Mouse (Mus musculus) heart, embryonic 11.5 days (tissue): ENCODE results near the gene Prr14. TPM values are rescaled to one million over a fixed set of nuclear protein-coding genes. Genes with fewer than 3 reads are reported as not detected.
A peak's percentile ranks its signal among the peaks of the same experiment; 100 is the strongest.
"Not testable (repeated sequence)": the region's sequence is repeated elsewhere in the genome, so short reads cannot be mapped to it uniquely, and the experiment has no call there.

Source experiments
- ATAC-seq: fragments of 200-750 bp; cut with Nextera tagmentation; replicated peaks from 2 replicates; pipeline ENCODE4 v1.8.0; 2017; ENCODE audit warnings: moderate library complexity; ENCODE audit not compliant: insufficient number of reproducible peaks, low FRiP score, low TSS enrichment
- H3K27ac ChIP-seq: fragments of 300-500 bp; sonication (generic); 2 replicates; pipeline ENCODE4 v1.5.1; 2014; ENCODE audit warnings: mild to moderate bottlenecking, low read depth, low read length
- H3K27me3 ChIP-seq: fragments of 300-500 bp; sonication (generic); 2 replicates; pipeline ENCODE4 v1.6.1; 2014; ENCODE audit warnings: mild to moderate bottlenecking, low read length, mixed read lengths; ENCODE audit not compliant: control insufficient read depth, insufficient read depth
- H3K36me3 ChIP-seq: fragments of 300-500 bp; sonication (generic); 2 replicates; pipeline ENCODE4 v1.6.1; 2014; ENCODE audit warnings: mild to moderate bottlenecking, low read length, moderate library complexity, mixed read lengths; ENCODE audit not compliant: control insufficient read depth, insufficient read depth
- H3K4me1 ChIP-seq: fragments of 300-500 bp; sonication (generic); 2 replicates; pipeline ENCODE4 v1.6.1; 2014; ENCODE audit warnings: low read length; ENCODE audit not compliant: control insufficient read depth, insufficient read depth
- H3K4me2 ChIP-seq: fragments of 300-500 bp; sonication (generic); 2 replicates; pipeline ENCODE4 v1.6.1; 2014; ENCODE audit warnings: mild to moderate bottlenecking, moderate library complexity
- H3K4me3 ChIP-seq: fragments of 300-500 bp; sonication (generic); 2 replicates; pipeline ENCODE4 v1.5.1; 2014; ENCODE audit warnings: low read depth, low read length
- H3K9ac ChIP-seq: fragments of 300-500 bp; sonication (generic); 2 replicates; pipeline ENCODE4 v1.6.1; 2014; ENCODE audit warnings: mild to moderate bottlenecking, low read depth, low read length, moderate library complexity
- H3K9me3 ChIP-seq: fragments of 300-500 bp; sonication (generic); replicated peaks from 2 replicates; pipeline ENCODE4 v1.6.1; 2016; ENCODE audit warnings: low read length; ENCODE audit not compliant: control insufficient read depth
- WGBS: fragments of 180-500 bp; shearing (Covaris S2); extraction: QIAGEN DNeasy Blood & Tissue Kit; methylation state at CpG from one replicate; pipeline ENCODE4 v1.1.7; 2014; ENCODE audit not compliant: insufficient replicate concordance; 5-methylcytosine and 5-hydroxymethylcytosine counted together
- polyA plus RNA-seq: library from polyadenylated mRNA; unstranded; fragments of >200 nt; fragmentation: Nextera tagmentation; extraction: Ambion mirVana; gene quantifications from 2 replicates; pipeline ENCODE4 v1.2.1, GENCODE M21; 2014

Prr14 gene
- 39.7 and 41.1 TPM in 2 replicates for polyA plus RNA-seq

DNA sequence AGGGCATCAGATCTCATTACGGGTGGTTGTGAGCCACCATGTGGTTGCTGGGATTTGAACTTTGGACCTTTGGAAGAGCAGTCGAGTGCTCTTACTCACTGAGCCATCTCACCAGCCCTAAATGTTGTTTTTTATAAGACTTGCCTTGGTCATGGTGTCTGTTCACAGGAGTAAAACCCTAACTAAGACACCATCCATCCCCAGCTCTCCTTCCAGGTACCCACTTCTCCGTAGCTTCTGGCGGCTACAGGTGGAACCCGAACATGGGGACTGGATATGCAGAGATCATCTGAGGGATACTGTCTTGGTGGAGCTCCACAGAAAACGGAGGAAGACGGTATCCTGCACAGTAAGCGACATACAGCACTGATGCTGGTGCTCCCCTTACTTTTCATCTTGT, at the start of gene Prr14:
Prr14 (plus strand) TSS at position 301 of the 400 bp plus-strand sequence.
- not testable (repeated sequence) for H3K9me3 ChIP-seq, ATAC-seq, H3K4me2 ChIP-seq, H3K27me3 ChIP-seq, H3K4me1 ChIP-seq, H3K9ac ChIP-seq, H3K27ac ChIP-seq, H3K4me3 ChIP-seq
- 96% methylated on average over 8 of the region's 8 CpGs for WGBS
- peaks cover 27% of the 10 kb centered on the region for H3K36me3 ChIP-seq

GRCm38 (mm10) chr7:127411418-127411817, 48.0 kb upstream of the Prr14 start:
- Histone ChIP-seq H3K9ac (no peak overlapping the region), H3K27ac (no peak overlapping the region), H3K4me1 (no peaks in the 10 kb centered on the region), H3K4me2 (no peak overlapping the region), H3K4me3 (no peak overlapping the region), H3K9me3 (no peaks in the 10 kb centered on the region), H3K36me3 (no peaks in the 10 kb centered on the region), H3K27me3 (no peaks in the 10 kb centered on the region)
- no peak for ATAC-seq
- WGBS = 62% methylated on average over 2 of the region's 2 CpGs

DNA sequence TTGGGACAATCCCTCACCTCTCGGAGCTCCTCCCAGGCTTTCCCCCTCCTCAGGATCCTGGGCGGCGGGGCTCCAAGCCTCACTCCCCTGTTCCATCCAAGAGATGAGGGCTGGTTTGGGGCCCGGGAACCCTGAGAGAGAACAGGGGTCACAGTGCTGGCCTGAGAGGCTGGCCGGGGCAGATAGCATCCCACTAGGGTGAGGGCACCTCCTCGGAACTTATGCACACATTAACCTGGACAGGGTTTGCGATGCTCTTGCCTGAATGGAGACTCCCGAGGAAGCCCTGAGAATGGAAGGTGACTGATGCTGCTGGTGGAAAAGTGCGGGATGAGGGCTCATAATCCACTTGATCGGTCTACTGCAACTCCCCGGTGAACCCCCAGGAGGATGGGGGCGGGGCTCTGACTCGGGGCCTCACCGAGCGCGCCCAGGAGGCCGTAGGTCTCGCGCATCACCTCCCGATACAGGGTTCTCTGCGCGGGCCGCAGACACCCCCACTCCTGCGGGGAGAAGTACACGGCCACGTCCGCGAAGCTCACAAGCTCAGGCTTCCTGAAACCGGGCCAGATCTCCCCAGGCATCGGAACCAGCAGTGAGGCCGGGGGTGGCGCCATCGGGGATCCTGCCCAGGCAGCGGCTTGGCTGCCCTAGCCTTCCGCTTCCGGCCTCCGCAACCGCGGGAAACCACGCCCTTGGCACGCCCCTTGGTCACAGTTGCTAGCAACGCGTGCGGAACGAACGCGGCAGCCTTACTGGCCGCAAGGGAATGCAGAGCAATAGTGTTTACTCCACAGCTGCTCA, 37.8 kb upstream of the Prr14 start, which contains the start of gene Zfp688:
Zfp688 (minus strand) TSS at position 681 of the 804 bp plus-strand sequence.
- Histone ChIP-seq H3K4me1 (peaks cover 8% of the 10 kb centered on the region), H3K9ac (peak within 1 kb of the TSS; percentile 80), H3K27me3 (peaks cover 10% of the 10 kb centered on the region), H3K9me3 (no peaks in the 10 kb centered on the region), H3K27ac (peak within 1 kb of the TSS; percentile 57), H3K36me3 (no peaks in the 10 kb centered on the region), H3K4me3 (peak within 1 kb of the TSS; percentile 74), H3K4me2 (peak within 1 kb of the TSS; percentile 83)
- WGBS = under 1% methylated on average over 48 of the region's 48 CpGs
- ATAC-seq = peak; percentile 83

- ATAC-seq = no peak
- Histone ChIP-seq H3K9ac (peak overlapping the region; percentile 80), H3K27ac (no peak overlapping the region), H3K36me3 (no peaks in the 10 kb centered on the region), H3K4me1 (peaks cover 8% of the 10 kb centered on the region), H3K4me2 (peak overlapping the region; percentile 83), H3K4me3 (peak overlapping the region; percentile 74), H3K27me3 (peaks cover 10% of the 10 kb centered on the region), H3K9me3 (no peaks in the 10 kb centered on the region)
- under 1% methylated on average over 15 of the region's 15 CpGs for WGBS
These were observed 37.2 kb upstream of the Prr14 start for GRCm38 (mm10) chr7:127422247-127422646.

- Histone ChIP-seq H3K4me3 (no peak overlapping the region), H3K27ac (no peak overlapping the region), H3K36me3 (no peaks in the 10 kb centered on the region), H3K9me3 (no peaks in the 10 kb centered on the region), H3K4me1 (peaks cover 8% of the 10 kb centered on the region), H3K4me2 (no peak overlapping the region), H3K27me3 (peaks cover 10% of the 10 kb centered on the region), H3K9ac (no peak overlapping the region)
- 81% methylated on average over 3 of the region's 3 CpGs for WGBS
- ATAC-seq = no peak
These were observed 34.1 kb upstream of the Prr14 start for GRCm38 (mm10) chr7:127425291-127425690.

DNA sequence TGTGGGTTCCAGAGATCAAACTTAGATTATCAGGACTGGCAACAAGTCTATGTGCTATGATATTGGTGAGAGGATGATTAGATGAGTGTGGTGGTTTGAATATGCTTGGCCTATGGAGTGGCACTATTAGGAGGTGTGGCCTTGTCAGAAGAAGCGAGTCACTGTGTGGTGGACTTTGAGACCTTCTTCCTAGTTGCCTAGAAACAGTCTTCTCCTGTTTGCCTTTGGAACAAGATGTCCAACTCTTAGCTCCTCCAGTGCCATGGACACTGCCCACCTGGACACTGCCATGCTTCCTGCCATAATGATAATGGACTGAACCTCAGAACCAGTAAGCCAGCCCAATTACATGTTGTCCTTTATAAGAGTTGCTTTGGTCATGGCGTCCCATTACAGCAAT, 33.5 kb upstream of the Prr14 start:
- H3K4me1 ChIP-seq = peaks cover 8% of the 10 kb centered on the region
- no peak overlapping the region for H3K4me3 ChIP-seq
- no peak overlapping the region for H3K9ac ChIP-seq
- H3K4me2 ChIP-seq = no peak overlapping the region
- WGBS = 72% methylated on average over 2 of the region's 2 CpGs
- H3K36me3 ChIP-seq = no peaks in the 10 kb centered on the region
- no peak for ATAC-seq
- no peak overlapping the region for H3K27ac ChIP-seq
- no peaks in the 10 kb centered on the region for H3K9me3 ChIP-seq
- H3K27me3 ChIP-seq = peaks cover 10% of the 10 kb centered on the region

DNA sequence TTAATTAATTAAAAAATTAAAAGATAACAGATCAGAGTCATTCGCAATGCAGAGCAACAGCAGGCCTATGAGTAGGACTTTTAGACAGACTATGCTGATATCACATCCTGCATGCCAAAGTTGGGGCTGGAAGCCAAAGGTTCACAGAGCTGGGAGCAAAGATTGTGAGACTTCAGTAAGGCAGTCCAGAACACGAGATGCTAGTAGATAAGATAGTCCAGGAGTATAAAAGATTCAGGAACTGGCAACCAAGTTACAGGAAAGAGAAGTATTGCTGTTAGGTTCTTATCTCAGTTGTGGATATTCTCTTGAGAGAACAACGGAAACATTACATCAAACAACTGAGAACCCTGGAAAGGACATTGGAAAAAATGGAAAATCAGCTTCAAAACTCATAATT, 33.1 kb upstream of the Prr14 start:
- no peak overlapping the region for H3K4me2 ChIP-seq
- peaks cover 3% of the 10 kb centered on the region; the same call in 1 of the 2 replicates for H3K4me1 ChIP-seq
- peaks cover 10% of the 10 kb centered on the region for H3K27me3 ChIP-seq
- no peak overlapping the region for H3K9ac ChIP-seq
- 55% methylated on average over 3 of the region's 3 CpGs for WGBS
- no peaks in the 10 kb centered on the region for H3K36me3 ChIP-seq
- no peak for ATAC-seq
- no peak overlapping the region for H3K27ac ChIP-seq
- no peaks in the 10 kb centered on the region for H3K9me3 ChIP-seq
- H3K4me3 ChIP-seq = no peak overlapping the region

- Histone ChIP-seq H3K9ac (no peak overlapping the region), H3K27me3 (no peaks in the 10 kb centered on the region), H3K36me3 (no peaks in the 10 kb centered on the region), H3K4me1 (no peaks in the 10 kb centered on the region), H3K4me3 (no peak overlapping the region), H3K27ac (no peak overlapping the region), H3K4me2 (no peak overlapping the region), H3K9me3 (peaks cover 9% of the 10 kb centered on the region; the same call in 1 of the 2 replicates)
- no peak for ATAC-seq
- 79% methylated on average over 4 of the region's 4 CpGs for WGBS
These were observed 24.2 kb upstream of the Prr14 start for GRCm38 (mm10) chr7:127435206-127435605.

DNA sequence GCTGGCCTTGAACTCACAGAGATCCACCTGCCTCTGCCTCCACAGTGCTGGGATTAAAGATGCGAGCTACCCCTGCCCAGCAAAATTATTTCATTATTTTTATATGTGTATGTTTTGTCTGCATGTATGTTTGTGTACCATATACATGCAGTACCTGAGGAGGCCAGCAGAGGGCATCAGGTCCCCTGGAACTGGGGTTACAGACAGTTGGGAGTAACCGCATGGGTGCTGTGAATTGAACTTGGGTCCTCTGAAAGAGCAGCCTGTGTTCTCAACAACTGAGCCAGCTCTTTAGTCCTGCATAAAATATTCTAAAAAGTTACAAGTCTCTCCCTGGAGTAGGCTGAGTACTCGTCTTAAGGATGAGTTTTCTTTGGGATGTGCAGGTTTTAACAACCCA, 21.7 kb upstream of the Prr14 start:
- Histone ChIP-seq H3K9ac (no peak overlapping the region), H3K27me3 (no peaks in the 10 kb centered on the region), H3K9me3 (peaks cover 9% of the 10 kb centered on the region; the same call in 1 of the 2 replicates), H3K27ac (no peak overlapping the region), H3K36me3 (peaks cover 2% of the 10 kb centered on the region), H3K4me3 (no peak overlapping the region), H3K4me2 (no peak overlapping the region), H3K4me1 (no peaks in the 10 kb centered on the region)
- 78% methylated on average over 3 of the region's 3 CpGs for WGBS
- ATAC-seq = no peak
